Mouse (Mus musculus) CH12.LX (cell line): ENCODE measurements around the gene Kank4.

Experiments
- CTCF ChIP-seq, 2 experiments: IDR thresholded peaks in 1 of 2; conservative IDR thresholded peaks in 1 of 2; 2 replicates each; pipeline ENCODE4 v1.5.1; 2011 to 2012; ENCODE audit warnings: low read depth in 2 of 2, low read length in 2 of 2, improper control_type of control experiment in 1 of 2, inconsistent platforms in 1 of 2, mild to moderate bottlenecking in 1 of 2, moderate library complexity in 1 of 2
- ELF1 ChIP-seq: IDR thresholded peaks from 2 replicates; pipeline ENCODE4 v1.6.1; 2014; ENCODE audit warnings: low read depth, mild to moderate bottlenecking, inconsistent platforms, low read length, improper control_type of control experiment
- EP300 ChIP-seq: IDR thresholded peaks from 2 replicates; pipeline ENCODE4 v1.6.1; 2011; ENCODE audit warnings: low read length, improper control_type of control experiment
- HCFC1 ChIP-seq: IDR thresholded peaks from 2 replicates; pipeline ENCODE4 v1.6.1; 2012; ENCODE audit warnings: low read depth, mild to moderate bottlenecking, inconsistent platforms, low read length, improper control_type of control experiment
- JUN ChIP-seq: IDR thresholded peaks from 2 replicates; pipeline ENCODE4 v1.6.1; 2011; ENCODE audit warnings: low read depth, mild to moderate bottlenecking, low read length, improper control_type of control experiment, moderate library complexity; ENCODE audit not compliant: insufficient read depth
- MAZ ChIP-seq: IDR thresholded peaks from 2 replicates; pipeline ENCODE4 v1.6.1; 2012; ENCODE audit warnings: low read depth, mild to moderate bottlenecking, inconsistent platforms, low read length, improper control_type of control experiment, moderate library complexity
- MEF2A ChIP-seq: IDR thresholded peaks from 2 replicates; pipeline ENCODE4 v1.6.1; 2014; ENCODE audit warnings: low read depth, mild to moderate bottlenecking, inconsistent platforms, low read length, improper control_type of control experiment, borderline replicate concordance
- MXI1 ChIP-seq: IDR thresholded peaks from 2 replicates; pipeline ENCODE4 v1.6.1; 2011; ENCODE audit warnings: mild to moderate bottlenecking, low read depth, low read length, improper control_type of control experiment
- POLR2A ChIP-seq: IDR thresholded peaks from 2 replicates; pipeline ENCODE4 v1.6.1; 2011; ENCODE audit warnings: low read depth, mild to moderate bottlenecking, improper control_type of control experiment, low read length
- POLR2AphosphoS2 ChIP-seq: IDR thresholded peaks from 2 replicates; pipeline ENCODE4 v1.6.1; 2011; ENCODE audit warnings: low read depth, low read length, improper control_type of control experiment
- SIN3A ChIP-seq: IDR thresholded peaks from 2 replicates; pipeline ENCODE4 v1.6.1; 2012; ENCODE audit warnings: low read length, improper control_type of control experiment, inconsistent platforms
- USF1 ChIP-seq: IDR thresholded peaks from 2 replicates; pipeline ENCODE4 v1.6.1; 2014; ENCODE audit warnings: low read depth, mild to moderate bottlenecking, inconsistent platforms, low read length, improper control_type of control experiment

GRCm38 (mm10) chr4:98789861-98790311, 27.5 kb downstream of the Kank4 start:
- no peak for TF ChIP-seq POLR2A
- no peak for TF ChIP-seq CTCF (conservative IDR thresholded peaks at IDR 0.05 in 1 of 2, IDR thresholded peaks at IDR 0.05 in 1 of 2; ENCODE audit: low read depth in 2 of 2, low read length in 2 of 2)
- no peak for TF ChIP-seq ELF1
- no peak for TF ChIP-seq MXI1
- TF ChIP-seq HCFC1, result no peak
- no peak for TF ChIP-seq EP300
- TF ChIP-seq JUN, result no peak
- TF ChIP-seq MAZ, result no peak
- TF ChIP-seq USF1, result no peak
- no peak for TF ChIP-seq SIN3A
- no peak for TF ChIP-seq MEF2A
- no peak for TF ChIP-seq POLR2AphosphoS2
